Mouse (Mus musculus) common myeloid progenitor, adult 5-6 weeks (primary cell): ENCODE data around the gene Chmp1a. TPM values are rescaled to one million over a fixed set of nuclear protein-coding genes. Genes with fewer than 3 reads are reported as not detected.
"Not testable (repeated sequence)": the region's sequence is repeated elsewhere in the genome, so short reads cannot be mapped to it uniquely, and the experiment has no call there.

Experiments used
- ATAC-seq: replicated peaks from 2 replicates; pipeline ENCODE4 v1.8.0; 2016; ENCODE audit warnings: low read depth, mild to moderate bottlenecking, moderate TSS enrichment, inconsistent platforms; ENCODE audit not compliant: poor library complexity, severe bottlenecking
- total RNA-seq: library from RNA; stranded (forward); fragments of 200-1000, 187-1606 nt; gene quantifications from 2 replicates; pipeline ENCODE4 v1.2.3, GENCODE M21; 2017

The Chmp1a gene
- 23.5 and 26.8 TPM in 2 replicates for total RNA-seq

DNA sequence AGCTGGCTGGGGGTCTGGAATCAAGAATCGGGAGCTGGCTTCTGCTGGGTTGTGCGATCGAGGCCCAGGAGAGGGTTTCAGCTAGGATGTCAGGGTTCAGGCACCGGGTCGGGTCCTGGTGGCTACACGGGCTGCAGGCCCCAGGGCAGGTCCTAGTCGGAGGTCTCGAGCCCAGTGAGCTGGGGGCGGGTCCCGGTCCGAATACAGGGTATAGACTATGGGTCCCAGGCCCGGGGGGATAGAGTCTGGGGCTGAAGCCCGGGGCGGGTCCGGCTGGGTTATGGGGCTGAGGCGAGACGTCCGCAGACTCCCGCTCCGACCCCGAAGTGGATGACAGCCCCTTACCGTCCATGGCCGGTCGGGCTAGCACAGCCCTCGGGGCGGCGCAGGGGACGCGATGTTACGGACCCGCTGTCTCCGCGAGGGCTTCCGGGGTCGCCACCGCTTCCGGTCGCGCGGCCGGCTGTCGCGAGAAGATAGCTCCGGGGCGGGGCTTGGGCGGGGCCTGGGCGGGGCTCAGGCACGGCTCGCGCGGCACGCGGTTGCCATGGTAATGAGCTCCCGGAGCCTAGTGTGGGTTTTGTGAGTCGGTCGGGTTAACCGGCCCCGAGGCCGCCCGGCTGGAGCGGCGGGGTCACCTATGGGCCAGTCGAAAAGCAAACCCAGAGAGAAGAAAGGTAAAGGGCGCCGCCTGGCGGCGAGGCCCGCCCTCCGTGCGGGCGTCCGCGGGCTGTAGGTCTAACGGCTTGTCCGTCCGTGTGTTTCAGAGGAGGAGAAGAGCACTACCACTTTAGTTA is at the start of gene Chmp1a, which contains the start of gene Spata33:
TSS of gene Chmp1a (minus strand) at position 443 of the 797 bp plus-strand sequence.
TSS of gene Spata33 (plus strand) at position 512 of the 797 bp plus-strand sequence.
- peak; percentile 85 for ATAC-seq

DNA sequence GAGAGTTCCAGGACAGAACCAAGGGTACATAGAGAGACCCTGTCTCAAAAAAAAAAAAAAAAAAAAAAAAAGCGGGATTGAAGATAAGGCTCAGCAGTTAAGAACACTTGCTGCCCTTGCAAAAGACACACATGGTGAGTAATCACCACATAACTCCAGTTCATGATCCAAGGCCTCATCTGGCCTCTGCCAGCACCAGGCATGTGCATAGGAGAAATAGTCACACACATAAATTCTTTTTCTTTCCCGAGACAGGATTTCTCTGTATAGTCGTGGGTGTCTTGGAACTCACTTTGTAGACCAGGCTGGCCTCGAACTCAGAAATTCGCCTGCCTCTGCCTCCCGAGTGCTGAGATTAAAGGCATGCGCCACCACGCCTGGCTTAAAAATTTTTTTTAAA is 45.0 kb upstream of the Chmp1a start:
- not testable (repeated sequence) for ATAC-seq

DNA sequence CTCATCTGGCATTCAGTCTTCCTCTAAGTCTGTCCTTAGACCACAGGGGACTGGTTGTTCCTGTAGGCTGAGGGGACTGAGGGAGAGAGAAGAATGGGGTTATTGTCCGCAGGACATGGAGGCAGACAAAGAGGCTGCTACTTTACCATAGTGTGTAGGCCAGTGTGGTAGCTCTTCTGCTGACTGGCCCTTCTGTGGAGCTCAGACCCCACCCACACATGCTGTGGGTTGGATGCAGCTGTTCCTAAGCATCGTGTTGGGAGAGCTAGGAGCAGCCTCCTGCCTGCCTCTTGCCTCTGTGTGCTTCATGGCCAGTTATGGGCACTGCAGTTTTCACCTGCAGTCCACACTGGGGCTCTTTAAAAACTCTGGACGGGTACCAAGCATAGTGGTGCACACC is 44.6 kb upstream of the Chmp1a start:
- no peak for ATAC-seq

DNA sequence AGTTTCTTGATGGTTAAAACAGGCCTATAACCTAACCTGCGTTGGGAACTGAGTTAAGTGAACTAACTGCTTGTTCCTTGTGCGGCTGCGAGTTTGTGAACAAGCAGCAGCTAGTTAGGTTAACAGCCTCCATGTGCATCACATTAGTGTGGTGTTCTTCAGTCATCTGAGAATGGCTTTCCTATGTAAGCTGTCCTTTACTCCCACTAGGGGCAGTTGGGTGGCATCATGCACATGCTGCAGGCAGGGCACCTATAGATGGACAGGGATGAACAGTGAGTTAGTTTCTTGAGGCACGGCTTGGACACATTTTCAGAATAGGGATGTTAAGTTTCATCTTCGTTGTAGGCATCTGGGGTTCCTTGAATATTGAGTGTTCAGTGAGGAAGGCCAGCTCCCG is 42.6 kb upstream of the Chmp1a start:
- no peak for ATAC-seq

DNA sequence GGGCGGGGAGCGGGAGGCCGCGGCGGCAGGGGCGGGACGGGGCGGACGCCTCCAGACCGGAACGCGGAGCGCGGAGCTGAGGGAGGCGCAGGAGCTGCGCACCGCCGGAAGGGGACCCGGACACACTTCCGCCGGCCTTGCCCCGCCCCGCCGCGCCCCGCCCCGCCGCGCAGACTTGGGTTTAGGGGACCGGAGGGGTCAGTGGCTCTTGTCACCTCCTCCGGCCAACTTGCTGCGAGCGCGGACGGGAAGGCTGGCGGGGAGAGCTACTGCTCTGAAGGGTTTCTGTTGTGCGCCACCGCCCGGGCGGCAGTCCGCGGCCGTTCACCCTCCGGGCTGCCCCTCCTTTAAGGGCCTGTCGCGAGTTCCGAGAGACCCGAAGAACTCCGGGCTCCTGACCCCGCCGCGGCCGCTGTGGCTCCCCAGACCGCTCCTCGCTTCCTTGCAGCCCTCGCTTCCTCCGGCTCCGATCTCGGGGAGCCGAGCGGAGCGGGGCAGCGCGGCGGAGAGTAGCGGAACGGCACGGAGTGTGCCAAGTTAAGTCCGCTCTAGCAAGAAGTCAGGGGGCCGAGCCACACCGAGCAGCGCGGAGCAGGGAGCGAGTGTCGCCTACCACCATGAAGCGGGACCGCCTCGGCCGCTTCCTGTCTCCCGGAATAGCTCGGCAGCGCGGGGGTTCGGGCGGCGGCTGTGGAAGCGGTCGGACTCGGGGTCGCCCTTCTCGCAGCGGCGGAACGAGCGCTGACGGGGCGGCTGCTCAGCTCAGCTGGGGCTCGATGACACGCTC is 41.7 kb upstream of the Chmp1a start, which contains the start of the genes Zfp276 and Vps9d1:
TSS of gene Zfp276 (plus strand) at position 97 of the 787 bp plus-strand sequence.
TSS of gene Vps9d1 (minus strand) at position 250 of the 787 bp plus-strand sequence.
- peak; percentile 81 for ATAC-seq

DNA sequence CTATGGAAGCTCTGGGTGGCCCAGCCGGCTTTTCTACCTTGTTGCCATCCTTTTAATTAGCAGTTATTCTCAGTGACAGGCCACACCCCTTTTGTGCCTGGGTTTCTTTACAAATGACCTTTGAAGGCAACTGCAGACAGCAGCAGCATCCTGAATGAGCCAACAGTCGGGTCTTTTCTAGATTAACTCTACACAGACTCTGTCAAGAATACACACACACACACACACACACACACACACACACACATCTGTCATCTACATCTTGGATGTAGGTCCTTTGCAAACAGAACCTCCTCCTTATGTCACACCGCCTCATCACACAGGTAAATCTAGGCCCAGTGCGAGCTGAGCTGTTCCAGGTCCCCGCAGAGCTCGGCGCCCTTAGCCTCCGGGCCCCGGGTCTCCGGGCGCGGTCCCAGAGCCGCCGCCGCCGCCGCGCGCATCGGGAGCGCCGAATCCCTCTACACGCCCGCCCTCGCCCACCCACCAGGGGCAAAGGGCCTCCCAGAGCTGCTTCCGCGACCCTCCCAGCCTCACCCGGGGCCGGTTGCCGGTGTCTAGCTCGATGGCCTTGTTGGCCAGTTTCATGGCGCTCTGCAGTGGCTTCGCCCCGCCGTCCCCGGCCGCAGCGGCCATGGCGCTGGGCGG is 41.0 kb upstream of the Chmp1a start:
- no peak for ATAC-seq

DNA sequence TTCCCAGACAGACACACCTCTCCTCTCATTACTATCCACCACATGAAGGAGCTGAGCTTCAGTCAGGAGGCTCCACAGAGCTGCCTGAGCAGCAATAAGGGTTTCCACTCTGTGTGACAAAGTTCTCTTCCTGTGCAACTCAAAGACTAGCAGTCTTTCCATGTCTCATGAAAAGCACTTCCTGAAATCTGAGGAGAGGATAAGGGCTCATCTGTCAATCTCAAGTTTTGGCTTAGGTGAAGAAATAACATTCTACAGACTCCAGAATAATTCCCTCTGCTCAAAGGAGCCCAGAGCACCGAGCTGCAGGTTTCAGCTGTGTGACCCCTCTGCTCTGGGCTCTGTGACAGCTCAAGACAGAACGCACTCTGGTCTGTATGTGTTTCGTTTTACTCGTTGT is 40.4 kb upstream of the Chmp1a start:
- no peak for ATAC-seq

DNA sequence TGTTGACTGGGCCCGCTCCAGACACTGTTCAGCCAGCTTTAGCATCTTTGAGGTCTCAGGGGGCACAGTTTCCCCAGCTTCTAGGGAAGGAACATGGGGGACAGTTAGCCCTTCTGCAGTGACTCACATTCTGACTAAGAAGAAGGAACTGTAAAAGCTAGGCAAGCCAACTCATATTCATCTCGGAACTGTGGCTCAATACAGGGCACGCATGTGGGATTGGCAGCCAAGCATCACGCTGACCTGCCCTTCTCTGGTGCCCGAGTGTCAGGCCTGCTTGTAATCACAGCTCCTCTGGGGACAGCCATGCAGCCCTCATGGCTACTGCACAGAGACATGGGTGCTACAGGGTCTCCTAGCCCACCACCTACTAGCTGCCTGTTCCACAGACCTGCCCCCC is 38.4 kb upstream of the Chmp1a start:
- no peak for ATAC-seq

DNA sequence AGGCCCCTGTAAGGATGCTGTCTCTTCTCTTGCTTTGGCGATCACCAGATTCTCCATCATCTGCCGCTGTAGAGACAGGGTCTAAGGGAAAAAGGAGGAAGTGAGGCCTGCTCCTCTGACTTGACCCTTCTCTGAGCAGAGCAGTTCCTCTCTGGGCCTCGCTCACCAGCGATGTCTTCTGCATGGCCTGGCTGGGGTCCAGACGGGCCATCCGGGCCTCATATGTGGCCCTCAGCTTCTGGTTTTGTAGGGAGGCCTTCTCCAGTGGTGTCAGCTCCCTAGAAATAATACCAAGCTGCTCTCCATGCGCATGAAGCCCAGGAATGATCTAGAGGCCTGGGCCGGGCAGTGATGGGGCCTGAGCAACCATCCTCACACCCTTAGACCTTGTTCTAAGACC is 36.0 kb upstream of the Chmp1a start:
- ATAC-seq: peak; percentile 49

DNA sequence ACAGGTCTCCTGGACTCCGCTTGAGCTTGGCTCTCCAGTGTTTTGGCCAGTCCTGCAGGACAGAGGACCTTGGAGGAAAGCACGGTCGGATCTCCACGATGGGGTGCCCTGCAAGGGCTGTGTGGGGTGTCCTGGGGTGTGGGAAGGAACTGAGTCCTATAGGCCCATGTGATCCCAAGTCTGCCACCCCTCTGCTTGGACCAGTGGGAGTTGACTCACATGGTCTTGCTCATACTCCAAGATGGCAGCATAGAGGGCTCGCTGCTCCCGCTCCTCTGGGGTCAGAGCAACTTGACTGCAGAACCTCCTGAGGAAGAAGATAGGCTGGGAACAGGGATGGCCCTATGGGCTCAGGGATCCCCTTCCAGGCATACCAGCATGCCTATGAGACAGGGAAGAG is 35.2 kb upstream of the Chmp1a start:
- ATAC-seq: no peak

DNA sequence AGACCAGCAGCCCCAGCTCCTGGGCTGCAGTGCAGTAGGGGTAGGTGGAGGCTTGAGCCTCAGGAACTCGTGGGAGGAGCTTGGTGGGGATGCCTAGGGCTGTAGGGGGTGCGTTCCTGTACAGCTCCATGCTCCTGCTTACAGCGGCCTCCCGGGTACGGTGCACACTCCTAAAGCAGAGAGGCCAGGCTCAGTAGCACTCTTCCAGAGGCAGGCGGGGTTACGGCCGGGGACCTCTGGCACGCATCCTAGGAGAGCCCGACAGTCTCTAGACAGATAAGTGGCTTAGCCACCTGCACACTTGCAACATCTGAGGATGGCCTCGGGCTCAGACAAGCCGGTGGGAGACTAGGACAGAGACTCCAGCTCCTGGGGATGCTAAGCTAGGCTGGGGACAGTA is 33.0 kb upstream of the Chmp1a start:
- ATAC-seq: no peak

DNA sequence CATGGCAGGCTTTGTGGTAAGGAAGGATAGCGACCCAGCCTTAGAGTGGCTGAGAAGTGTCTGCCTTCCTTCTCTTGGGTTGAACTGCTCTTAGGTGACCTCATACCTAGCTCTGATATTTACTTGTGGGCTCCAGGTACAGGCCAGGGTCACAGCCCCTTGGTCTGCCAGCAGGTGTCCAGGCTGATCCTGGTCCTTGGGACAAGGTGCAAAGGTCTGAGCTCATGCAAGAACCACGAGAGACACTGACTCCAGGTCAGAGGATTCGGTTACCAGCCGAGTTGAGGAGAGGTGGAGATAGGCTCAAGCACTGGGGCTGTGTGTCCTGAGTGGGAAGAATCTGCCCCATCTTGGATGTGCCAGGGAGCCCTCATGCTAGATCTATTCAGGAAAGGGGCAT is 31.8 kb upstream of the Chmp1a start:
- no peak for ATAC-seq

DNA sequence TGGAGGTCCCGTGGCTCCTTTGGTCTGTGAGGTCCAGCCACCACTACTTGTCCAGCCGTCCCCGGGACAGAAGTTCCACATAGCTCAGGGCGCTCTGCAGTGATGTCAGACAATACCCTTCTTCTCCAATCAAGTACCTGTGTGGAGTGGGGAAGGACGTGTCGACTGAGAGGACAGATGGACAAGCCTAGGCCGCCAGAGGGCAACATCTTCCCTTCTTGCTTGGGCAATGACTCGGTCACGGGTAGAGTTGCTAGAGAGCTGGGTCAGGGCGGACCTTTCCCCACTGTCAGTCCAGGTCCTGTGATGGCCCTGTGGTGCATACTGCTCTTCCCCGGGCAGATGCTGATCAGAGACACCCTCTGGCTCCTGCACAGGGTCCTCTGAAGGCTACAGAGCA is 30.5 kb upstream of the Chmp1a start:
- ATAC-seq: no peak

DNA sequence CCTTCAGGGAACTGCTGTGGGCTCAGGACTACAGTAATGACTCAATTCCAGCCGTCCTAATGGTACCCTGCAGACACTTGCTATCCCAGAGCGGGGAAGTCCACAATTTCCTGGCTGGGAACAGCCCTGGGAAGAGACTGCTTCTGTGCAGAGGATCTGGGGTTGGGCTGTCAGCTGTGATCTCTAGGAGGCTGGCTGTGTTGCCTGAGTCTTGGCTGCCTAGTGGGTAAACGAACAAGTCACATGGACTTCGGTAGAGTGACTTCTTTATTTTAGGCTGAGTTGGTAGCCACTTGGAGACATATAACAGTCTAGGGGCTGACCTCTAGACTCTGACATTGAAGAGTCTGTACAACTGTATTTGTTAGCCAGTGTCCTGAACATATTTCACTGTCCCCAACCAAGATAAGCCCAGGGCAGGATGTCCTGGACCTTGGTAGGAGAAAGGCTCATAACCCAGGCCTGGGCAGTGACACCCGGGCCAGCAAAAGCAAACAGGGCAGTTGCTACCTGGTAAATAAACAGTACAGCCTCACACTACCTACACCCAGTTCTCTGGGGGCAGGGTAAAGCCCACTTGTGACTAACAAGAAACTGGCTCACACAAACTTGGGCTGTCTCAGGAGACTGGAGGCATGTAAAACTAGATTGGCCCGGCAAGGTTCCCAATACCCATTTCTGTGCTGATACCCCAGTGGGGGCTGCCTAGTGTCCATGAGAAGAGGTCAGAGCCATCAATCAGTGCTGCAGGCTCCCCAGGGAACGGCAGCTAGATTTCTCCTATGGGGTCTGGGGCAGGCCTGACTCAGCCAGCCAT is 29.8 kb upstream of the Chmp1a start:
- ATAC-seq: no peak

DNA sequence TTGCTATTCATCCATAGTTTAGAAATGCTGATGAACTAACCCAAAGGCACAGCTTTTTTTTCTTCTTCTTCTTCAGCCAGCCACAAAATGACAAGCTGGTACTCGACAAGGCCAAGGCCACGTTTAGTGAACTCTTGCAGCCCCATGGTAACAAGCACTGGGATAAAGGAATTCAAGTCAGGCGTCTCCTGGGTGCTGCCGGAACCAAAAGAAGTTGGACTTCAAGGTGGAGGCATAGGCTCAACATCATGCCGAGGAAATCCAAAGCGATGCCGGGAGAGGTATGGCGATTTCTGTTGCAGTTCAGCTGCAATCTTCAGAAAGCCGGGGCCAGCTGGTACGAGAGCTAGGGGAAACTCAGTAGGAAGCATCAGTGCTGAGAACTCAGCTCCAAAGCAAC is 26.8 kb upstream of the Chmp1a start:
- no peak for ATAC-seq

DNA sequence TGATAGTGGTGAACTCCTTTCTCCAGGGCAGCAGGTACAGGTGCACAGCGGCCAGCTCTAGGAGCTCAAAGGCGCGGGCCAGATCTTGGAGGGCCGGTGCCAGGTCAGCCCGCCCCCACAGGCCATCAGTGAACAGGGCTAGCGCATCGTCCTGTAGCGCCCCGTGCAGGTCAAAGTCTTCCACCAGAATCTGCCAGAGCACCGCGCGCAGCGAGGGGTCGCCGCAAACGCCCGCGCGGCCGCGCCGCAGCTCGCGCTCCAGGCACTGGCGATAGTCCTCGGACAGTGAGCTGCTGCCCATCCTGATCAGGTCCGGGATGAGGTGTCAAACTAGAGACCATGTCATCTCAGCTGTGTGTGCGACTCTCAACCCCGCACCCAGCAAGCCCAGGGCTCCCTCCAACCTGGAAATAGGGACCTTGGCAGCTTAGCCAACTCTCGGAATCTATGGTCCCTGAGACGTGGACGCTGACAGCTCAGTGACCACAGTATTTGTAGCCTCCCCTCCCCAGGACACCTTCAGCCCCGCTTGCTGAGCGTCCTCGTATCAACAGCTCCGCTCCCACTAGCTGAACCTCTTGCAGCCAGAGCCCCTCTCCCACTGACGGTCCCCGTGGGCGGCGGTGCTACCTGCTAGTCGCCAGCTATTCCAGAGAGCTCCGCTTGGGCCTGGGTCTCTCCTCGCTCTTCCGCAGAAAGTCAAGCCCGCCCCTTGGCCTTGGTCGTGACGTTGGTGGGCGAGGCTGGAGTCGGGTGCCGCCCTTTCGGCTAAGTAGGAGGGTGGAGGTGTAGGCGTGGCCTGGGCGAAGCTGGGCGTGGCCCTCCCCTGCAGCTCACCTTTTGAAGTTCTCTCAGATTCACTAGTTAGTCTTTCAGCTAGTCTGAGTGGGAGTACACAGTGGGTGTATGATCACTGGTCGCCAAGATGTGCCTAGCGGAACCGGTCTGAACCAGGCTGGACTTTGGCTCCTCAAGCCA is 23.2 kb upstream of the Chmp1a start, which contains the start of gene Spata2l:
TSS of gene Spata2l (minus strand) at position 714 of the 978 bp plus-strand sequence.
- peak; percentile 93 for ATAC-seq

DNA sequence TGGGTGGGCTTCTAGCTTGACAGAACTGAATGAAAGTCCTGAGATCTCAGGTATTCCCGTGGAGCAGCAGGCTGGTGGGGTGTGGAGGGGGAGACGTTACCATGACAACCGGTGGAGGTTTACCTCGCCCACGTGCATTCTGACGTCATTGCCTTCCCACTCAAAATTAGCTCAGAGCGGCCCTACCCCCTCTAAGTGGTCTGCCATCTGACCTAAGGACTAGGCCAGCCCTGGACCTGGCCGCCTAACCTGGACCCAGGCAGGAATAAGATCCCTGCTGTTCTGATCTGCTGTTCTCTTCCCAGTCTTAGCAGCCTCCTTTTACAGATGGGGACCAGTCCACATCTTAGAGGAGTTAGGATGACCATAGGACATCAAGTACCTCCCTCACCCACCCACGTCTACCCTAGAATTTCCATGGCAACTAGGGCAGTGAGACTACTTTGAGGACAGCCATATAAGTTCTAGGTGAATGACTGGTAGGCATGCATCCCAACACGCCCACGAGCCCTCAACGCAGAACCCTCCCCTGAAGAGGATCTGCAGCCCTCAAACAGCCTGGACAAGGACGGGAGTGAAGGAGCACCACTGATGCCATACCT is 22.5 kb upstream of the Chmp1a start:
- no peak for ATAC-seq

DNA sequence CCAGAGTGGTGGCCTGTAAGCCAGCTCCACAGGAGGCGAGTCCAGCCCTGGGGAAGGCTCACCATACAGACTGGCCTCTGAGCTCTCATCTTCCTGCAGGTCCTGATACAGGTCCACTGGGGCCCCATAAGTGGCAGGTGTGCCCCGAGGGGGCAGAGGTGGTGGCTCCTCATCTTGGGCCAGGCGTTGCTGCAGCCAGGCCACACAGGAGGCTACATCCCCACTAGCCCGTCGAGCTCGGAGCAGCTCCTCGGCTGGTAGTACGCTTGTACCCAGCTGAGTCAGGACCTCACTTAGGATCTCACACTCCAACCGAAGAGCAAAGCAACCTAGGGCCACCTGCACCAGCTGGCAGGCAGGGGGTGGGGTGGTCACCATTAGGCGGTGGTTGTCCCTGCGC is 21.2 kb upstream of the Chmp1a start:
- no peak for ATAC-seq
